Comparison of ENCODE assay signal across 15 mouse cellular contexts in genomic region chr9:119418025-119418424, GRCm38 (mm10). TPM values are rescaled to one million over a fixed set of nuclear protein-coding genes. Genes with fewer than 3 reads are reported as not detected.
DNase-seq lines count a peak whose midpoint lies in the region; ATAC-seq and TF ChIP-seq lines count a peak whose summit lies in the region.
"Had no signal": no experiment of that assay in that cellular context is flagged by ENCODE, and none has a peak within 500 bp of the region (broad histone marks: within the 10 kb centered on the region; RNA-seq: fewer than 3 reads in every experiment).

No protein-coding gene starts in this region.

- 71% methylated on average over 18 of the region's 18 CpGs for WGBS in embryonic facial prominence, embryonic 13.5 days
- 87% methylated on average over 18 of the region's 18 CpGs for WGBS in embryonic facial prominence, embryonic 10.5 days
- 69% methylated on average over 18 of the region's 18 CpGs for WGBS in kidney, embryonic 14.5 days
- 48% methylated on average over 18 of the region's 18 CpGs for WGBS in limb, embryonic 14.5 days

- H3K4me2 ChIP-seq in embryonic facial prominence, embryonic 13.5 days = peak overlapping the region; percentile 5; the same call in 1 of the 2 replicates
- H3K4me2 ChIP-seq in kidney, embryonic 14.5 days (replicated peaks; ENCODE audit: low read depth, low read length) = no peak overlapping the region
- peak overlapping the region; percentile 25 for H3K4me2 ChIP-seq in limb, embryonic 14.5 days (replicated peaks; ENCODE audit: low read depth, low read length, severe bottlenecking)
- H3K4me2 ChIP-seq: lung, embryonic 14.5 days had no signal

- H3K4me3 ChIP-seq in embryonic facial prominence, embryonic 13.5 days = no peak overlapping the region
- H3K4me3 ChIP-seq in embryonic facial prominence, embryonic 10.5 days = no peak overlapping the region
- no peak overlapping the region for H3K4me3 ChIP-seq in kidney, embryonic 14.5 days (ENCODE audit: low read length)
- peak overlapping the region; percentile 39 for H3K4me3 ChIP-seq in E14TG2a.4 (replicated peaks; ENCODE audit: low read length)
- no peak overlapping the region for H3K4me3 ChIP-seq in limb, embryonic 14.5 days (replicated peaks; ENCODE audit: low read length)
- H3K4me3 ChIP-seq: midbrain, embryonic 15.5 days had no signal

- H3K4me1 ChIP-seq in embryonic facial prominence, embryonic 13.5 days = peaks cover 31% of the 10 kb centered on the region
- peaks cover 17% of the 10 kb centered on the region for H3K4me1 ChIP-seq in embryonic facial prominence, embryonic 10.5 days
- 0 out of 2 replicates have a peak, but pooled peaks cover 5% of the 10 kb centered on the region for H3K4me1 ChIP-seq in kidney, embryonic 14.5 days (ENCODE audit: control insufficient read depth, insufficient read depth, low read length)
- H3K4me1 ChIP-seq in E14TG2a.4 (replicated peaks; ENCODE audit: low read depth, low read length) = peaks cover 69% of the 10 kb centered on the region
- peaks cover 29% of the 10 kb centered on the region for H3K4me1 ChIP-seq in limb, embryonic 14.5 days (ENCODE audit: control insufficient read depth, insufficient read depth, low read length)

- H3K36me3 ChIP-seq in embryonic facial prominence, embryonic 13.5 days = peaks cover 5% of the 10 kb centered on the region; the same call in 1 of the 2 replicates
- H3K36me3 ChIP-seq in embryonic facial prominence, embryonic 10.5 days (replicated peaks) = peaks cover 38% of the 10 kb centered on the region
- H3K36me3 ChIP-seq in kidney, embryonic 14.5 days (ENCODE audit: control insufficient read depth, insufficient read depth, low read length) = no peaks in the 10 kb centered on the region
- no peaks in the 10 kb centered on the region for H3K36me3 ChIP-seq in E14TG2a.4 (ENCODE audit: insufficient read depth, low read length)
- no peaks in the 10 kb centered on the region for H3K36me3 ChIP-seq in limb, embryonic 14.5 days (ENCODE audit: control insufficient read depth, insufficient read depth, low read length)
- H3K36me3 ChIP-seq: midbrain, embryonic 15.5 days had no signal

- H3K27ac ChIP-seq in embryonic facial prominence, embryonic 13.5 days = 0 out of 2 replicates have a peak overlapping the region, but pooled peaks have one; percentile 7
- H3K27ac ChIP-seq in embryonic facial prominence, embryonic 10.5 days (replicated peaks) = no peak overlapping the region
- H3K27ac ChIP-seq in kidney, embryonic 14.5 days (ENCODE audit: low read depth, low read length) = peak overlapping the region; percentile 55; the same call in 1 of the 2 replicates
- peak overlapping the region; percentile 46 for H3K27ac ChIP-seq in limb, embryonic 14.5 days (replicated peaks; ENCODE audit: low read depth, low read length)
- H3K27ac ChIP-seq: hindbrain, postnatal 0 days; midbrain, embryonic 15.5 days had no signal

- TF ChIP-seq CTCF in E14TG2a.4 (conservative IDR thresholded peaks at IDR 0.05; ENCODE audit: low read length) = no peak

- DNase-seq in embryonic facial prominence, embryonic 10.5 days (ENCODE audit: low spot score) = no peak
- DNase-seq in kidney, postnatal 36 days = no peak
- DNase-seq in limb, embryonic 14.5 days (ENCODE audit: low spot score) = no peak
- DNase-seq in left cerebral cortex, adult 11 months (ENCODE audit: low spot score) = no peak
- DNase-seq in spleen, adult 12 weeks (ENCODE audit: low spot score) = no peak
- DNase-seq: cerebellum, adult 9-10 months; lung, embryonic 14.5 days; right cerebral cortex, postnatal 25 days; thymus, adult 2 months had no signal

- peaks cover 5% of the 10 kb centered on the region for H3K9me3 ChIP-seq in embryonic facial prominence, embryonic 13.5 days
- peaks cover 3% of the 10 kb centered on the region; the same call in 1 of the 2 replicates for H3K9me3 ChIP-seq in embryonic facial prominence, embryonic 10.5 days
- H3K9me3 ChIP-seq in kidney, embryonic 14.5 days (ENCODE audit: control insufficient read depth, low read length) = peaks cover 4% of the 10 kb centered on the region; the same call in 1 of the 2 replicates
- H3K9me3 ChIP-seq in E14TG2a.4 (ENCODE audit: low read length) = no peaks in the 10 kb centered on the region
- H3K9me3 ChIP-seq in limb, embryonic 14.5 days (ENCODE audit: control insufficient read depth, low read length) = peaks cover 2% of the 10 kb centered on the region; the same call in 1 of the 2 replicates
- H3K9me3 ChIP-seq: midbrain, embryonic 15.5 days had no signal

- no peaks in the 10 kb centered on the region for H3K27me3 ChIP-seq in embryonic facial prominence, embryonic 13.5 days
- no peaks in the 10 kb centered on the region for H3K27me3 ChIP-seq in embryonic facial prominence, embryonic 10.5 days (replicated peaks; ENCODE audit: low read depth, poor library complexity, severe bottlenecking)
- H3K27me3 ChIP-seq in kidney, embryonic 14.5 days (ENCODE audit: control insufficient read depth, insufficient read depth, low read length) = no peaks in the 10 kb centered on the region
- H3K27me3 ChIP-seq in E14TG2a.4 (ENCODE audit: insufficient read depth, low read length) = no peaks in the 10 kb centered on the region
- no peaks in the 10 kb centered on the region for H3K27me3 ChIP-seq in limb, embryonic 14.5 days (ENCODE audit: control insufficient read depth, insufficient read depth, low read length)
- H3K27me3 ChIP-seq: midbrain, embryonic 15.5 days had no signal

- H3K9ac ChIP-seq in embryonic facial prominence, embryonic 13.5 days = no peak overlapping the region
- H3K9ac ChIP-seq in kidney, embryonic 14.5 days (ENCODE audit: low read depth, low read length) = no peak overlapping the region
- 0 out of 2 replicates have a peak overlapping the region, but pooled peaks have one; percentile 12 for H3K9ac ChIP-seq in limb, embryonic 14.5 days (ENCODE audit: low read depth, low read length, severe bottlenecking)
- H3K9ac ChIP-seq: lung, embryonic 14.5 days; midbrain, embryonic 15.5 days had no signal

- ATAC-seq in embryonic facial prominence, embryonic 13.5 days (ENCODE audit: insufficient number of reproducible peaks, insufficient read depth, low FRiP score, low TSS enrichment, low read depth) = no peak
- ATAC-seq in kidney, embryonic 14.5 days (ENCODE audit: low FRiP score, low TSS enrichment) = no peak
- ATAC-seq in limb, embryonic 14.5 days (ENCODE audit: low FRiP score, low read depth) = no peak
- ATAC-seq: hindbrain, postnatal 0 days; midbrain, embryonic 15.5 days had no signal

- no peak for TF ChIP-seq POLR2A in limb, embryonic 14.5 days (IDR thresholded peaks at IDR 0.05; ENCODE audit: borderline replicate concordance, extremely low read depth, insufficient read depth, insufficient read length)

RNA-seq across cellular contexts. Expression of gene Acvr2b, which starts 16.1 kb away (rescaled TPM):
- 18.0 and 18.7 TPM in 2 replicates for polyA plus RNA-seq in embryonic facial prominence, embryonic 13.5 days (2015; fragmentation: Nextera tagmentation; extraction: Ambion mirVana)
- 78.6 and 85.6 TPM in 2 replicates for polyA plus RNA-seq in embryonic facial prominence, embryonic 10.5 days (2016; fragmentation: Nextera tagmentation; extraction: Ambion mirVana)
- 57.4 and 67.0 TPM in 2 replicates for polyA plus RNA-seq in kidney, embryonic 14.5 days (2014; fragmentation: Nextera tagmentation; extraction: Ambion mirVana)
- polyA plus RNA-seq in limb, embryonic 14.5 days (2012; rRNA removed) = 7.9 and 8.9 TPM in 2 replicates
- 18.9 and 23.8 TPM in 2 replicates for polyA plus RNA-seq in limb, embryonic 14.5 days (2014; fragmentation: Nextera tagmentation; extraction: Ambion mirVana)

RNA-seq across cellular contexts. Expression of gene Exog, which starts 26.7 kb away (rescaled TPM):
- 41.4 and 43.8 TPM in 2 replicates for polyA plus RNA-seq in embryonic facial prominence, embryonic 13.5 days (2015; fragmentation: Nextera tagmentation; extraction: Ambion mirVana)
- polyA plus RNA-seq in embryonic facial prominence, embryonic 10.5 days (2016; fragmentation: Nextera tagmentation; extraction: Ambion mirVana) = 44.2 and 45.3 TPM in 2 replicates
- 21.4 and 27.8 TPM in 2 replicates for polyA plus RNA-seq in kidney, embryonic 14.5 days (2014; fragmentation: Nextera tagmentation; extraction: Ambion mirVana)
- 14.4 and 15.0 TPM in 2 replicates for polyA plus RNA-seq in limb, embryonic 14.5 days (2012; rRNA removed)
- polyA plus RNA-seq in limb, embryonic 14.5 days (2014; fragmentation: Nextera tagmentation; extraction: Ambion mirVana) = 28.5 and 33.0 TPM in 2 replicates

RNA-seq across cellular contexts. Expression of gene Slc22a14, which starts 52.7 kb away (rescaled TPM):
- polyA plus RNA-seq in embryonic facial prominence, embryonic 13.5 days (2015; fragmentation: Nextera tagmentation; extraction: Ambion mirVana) = not detected in 2 replicates
- not detected in 2 replicates for polyA plus RNA-seq in embryonic facial prominence, embryonic 10.5 days (2016; fragmentation: Nextera tagmentation; extraction: Ambion mirVana)
- not detected in 2 replicates for polyA plus RNA-seq in kidney, embryonic 14.5 days (2014; fragmentation: Nextera tagmentation; extraction: Ambion mirVana)
- 0.12 and 0.19 TPM in 2 replicates for polyA plus RNA-seq in limb, embryonic 14.5 days (2012; rRNA removed)
- 0.17 and 0.25 TPM in 2 replicates for polyA plus RNA-seq in limb, embryonic 14.5 days (2014; fragmentation: Nextera tagmentation; extraction: Ambion mirVana)
- polyA plus RNA-seq: embryonic facial prominence, embryonic 11.5 days; hindbrain, postnatal 0 days; lung, embryonic 14.5 days; midbrain, embryonic 15.5 days had no signal
